In the genomic region with DNA sequence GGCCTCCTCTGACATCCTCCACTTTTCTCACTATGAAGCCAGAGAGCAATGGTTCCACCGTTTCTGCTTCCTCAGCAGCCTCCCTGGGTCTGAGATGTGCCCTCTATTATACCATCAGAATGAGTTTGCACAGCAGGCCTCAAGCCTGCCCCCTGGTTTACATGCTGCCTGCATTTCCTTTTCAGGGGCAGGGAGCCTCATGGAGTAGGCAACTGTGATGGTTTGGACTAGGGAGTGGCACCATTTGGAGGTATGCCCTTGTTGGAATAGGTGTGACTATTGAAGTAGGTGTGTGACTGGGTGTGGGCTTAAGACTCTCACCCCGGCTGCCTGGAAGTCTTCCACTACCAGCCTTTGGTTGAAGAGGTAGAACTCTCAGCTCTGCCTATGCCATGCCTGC, we compare ENCODE assay signal across 29 mouse cellular contexts. TPM values are rescaled to one million over a fixed set of nuclear protein-coding genes. Genes with fewer than 3 reads are reported as not detected.
DNase-seq lines count a peak whose midpoint lies in the region; ATAC-seq and TF ChIP-seq lines count a peak whose summit lies in the region.
"Had no signal": no experiment of that assay in that cellular context is flagged by ENCODE, and none has a peak within 500 bp of the region (broad histone marks: within the 10 kb centered on the region; RNA-seq: fewer than 3 reads in every experiment).

No protein-coding gene starts in this region.

- no peak overlapping the region for H3K27ac ChIP-seq in gastrocnemius, adult 2 months
- H3K27ac ChIP-seq in midbrain, embryonic 16.5 days (ENCODE audit: low read length) = no peak overlapping the region
- no peak overlapping the region for H3K27ac ChIP-seq in midbrain, embryonic 14.5 days (replicated peaks; ENCODE audit: low read depth, low read length)
- H3K27ac ChIP-seq in stomach, embryonic 15.5 days = no peak overlapping the region
- H3K27ac ChIP-seq: forebrain, embryonic 12.5 days; hindbrain, embryonic 13.5 days; kidney, postnatal 0 days; limb, embryonic 10.5 days; limb, embryonic 15.5 days; liver, embryonic 13.5 days; macrophage; midbrain, embryonic 13.5 days; neural tube, embryonic 15.5 days had no signal

- H3K4me2 ChIP-seq in midbrain, embryonic 16.5 days (ENCODE audit: low read length) = no peak overlapping the region
- no peak overlapping the region for H3K4me2 ChIP-seq in midbrain, embryonic 14.5 days (ENCODE audit: low read length)
- H3K4me2 ChIP-seq in stomach, embryonic 15.5 days = no peak overlapping the region
- H3K4me2 ChIP-seq: forebrain, embryonic 12.5 days; heart, embryonic 11.5 days; hindbrain, embryonic 13.5 days; limb, embryonic 15.5 days; liver, embryonic 13.5 days; midbrain, embryonic 13.5 days; neural tube, embryonic 15.5 days had no signal

- no peaks in the 10 kb centered on the region for H3K4me1 ChIP-seq in midbrain, embryonic 16.5 days (ENCODE audit: control insufficient read depth, insufficient read depth, low read length)
- no peaks in the 10 kb centered on the region for H3K4me1 ChIP-seq in midbrain, embryonic 14.5 days (ENCODE audit: control insufficient read depth, insufficient read depth, low read length)
- H3K4me1 ChIP-seq in stomach, embryonic 15.5 days = no peaks in the 10 kb centered on the region
- H3K4me1 ChIP-seq: limb, embryonic 10.5 days; limb, embryonic 15.5 days; liver, embryonic 13.5 days had no signal

- 0 out of 2 replicates have a peak, but pooled peaks have one; percentile 6 for ATAC-seq in midbrain, embryonic 16.5 days
- no peak for ATAC-seq in midbrain, embryonic 14.5 days (ENCODE audit: low FRiP score, low TSS enrichment)
- ATAC-seq in stomach, embryonic 15.5 days (ENCODE audit: insufficient read depth, low FRiP score, low read depth) = peak; percentile 70

- WGBS in midbrain, embryonic 16.5 days = 77% methylated on average over 2 of the region's 2 CpGs
- WGBS in midbrain, embryonic 14.5 days = 71% methylated on average over 2 of the region's 2 CpGs
- 68% methylated on average over 2 of the region's 2 CpGs for WGBS in stomach, embryonic 15.5 days

- TF ChIP-seq CTCF in gastrocnemius, adult 2 months (IDR thresholded peaks at IDR 0.05) = no peak

- H3K9me3 ChIP-seq in midbrain, embryonic 16.5 days (replicated peaks; ENCODE audit: control insufficient read depth, low read length, poor library complexity, severe bottlenecking) = no peaks in the 10 kb centered on the region
- no peaks in the 10 kb centered on the region for H3K9me3 ChIP-seq in midbrain, embryonic 14.5 days (ENCODE audit: control insufficient read depth, low read length)
- H3K9me3 ChIP-seq in stomach, embryonic 15.5 days = no peaks in the 10 kb centered on the region
- H3K9me3 ChIP-seq: forebrain, embryonic 12.5 days; G1E; hindbrain, embryonic 13.5 days; limb, embryonic 10.5 days; limb, embryonic 15.5 days; liver, embryonic 13.5 days; midbrain, embryonic 13.5 days; neural tube, embryonic 15.5 days had no signal

- intact Hi-C loops in gastrocnemius, adult 2 months (cut with DNase I) = no loop called here

- H3K4me3 ChIP-seq in gastrocnemius, adult 2 months = no peak overlapping the region
- no peak overlapping the region for H3K4me3 ChIP-seq in midbrain, embryonic 16.5 days (ENCODE audit: low read depth, low read length)
- H3K4me3 ChIP-seq in midbrain, embryonic 14.5 days (replicated peaks; ENCODE audit: low read depth, low read length) = no peak overlapping the region
- no peak overlapping the region for H3K4me3 ChIP-seq in stomach, embryonic 15.5 days (replicated peaks)
- H3K4me3 ChIP-seq: erythroblast, embryonic 14.5 days; forebrain, embryonic 12.5 days; hindbrain, embryonic 13.5 days; limb, embryonic 10.5 days; limb, embryonic 15.5 days; liver, embryonic 13.5 days; midbrain, embryonic 13.5 days; neural tube, embryonic 15.5 days had no signal

- H3K36me3 ChIP-seq in midbrain, embryonic 16.5 days (ENCODE audit: control insufficient read depth, insufficient read depth, low read length) = peaks cover 15% of the 10 kb centered on the region
- H3K36me3 ChIP-seq in midbrain, embryonic 14.5 days (ENCODE audit: control insufficient read depth, insufficient read depth, low read length) = peaks cover 45% of the 10 kb centered on the region
- peaks cover 13% of the 10 kb centered on the region; the same call in 1 of the 2 replicates for H3K36me3 ChIP-seq in stomach, embryonic 15.5 days

- DNase-seq in gastrocnemius, adult 2 months = peak; percentile 5
- no peak for DNase-seq in gastrocnemius, postnatal 4 days (ENCODE audit: low spot score in 2 of 2)
- no peak for DNase-seq in midbrain, embryonic 14.5 days
- no peak for DNase-seq in embryo, embryonic 10 days (ENCODE audit: low spot score)
- DNase-seq in thymus, postnatal 25 days = no peak
- DNase-seq: cerebellum, adult 11 months; cerebellum, postnatal 10 days; gastrocnemius, postnatal 25 days; heart, adult 18-20 months; heart, postnatal 36 days; kidney, adult 8-10 months; kidney, postnatal 4 days; layer of hippocampus, postnatal 36 days; liver, embryonic 13.5 days; retina, postnatal 1 day; thymus, postnatal 14 days had no signal

- H3K9ac ChIP-seq in midbrain, embryonic 16.5 days (ENCODE audit: low read depth, low read length) = no peak overlapping the region
- no peak overlapping the region for H3K9ac ChIP-seq in midbrain, embryonic 14.5 days (replicated peaks; ENCODE audit: low read length)
- H3K9ac ChIP-seq in stomach, embryonic 15.5 days = no peak overlapping the region
- H3K9ac ChIP-seq: forebrain, embryonic 12.5 days; hindbrain, embryonic 13.5 days; limb, embryonic 15.5 days; liver, embryonic 13.5 days; midbrain, embryonic 13.5 days; neural tube, embryonic 15.5 days had no signal

- no peaks in the 10 kb centered on the region for H3K27me3 ChIP-seq in midbrain, embryonic 16.5 days (ENCODE audit: control insufficient read depth, insufficient read depth, low read depth, low read length)
- H3K27me3 ChIP-seq in midbrain, embryonic 14.5 days (ENCODE audit: control insufficient read depth, insufficient read depth, low read length) = no peaks in the 10 kb centered on the region
- no peaks in the 10 kb centered on the region for H3K27me3 ChIP-seq in stomach, embryonic 15.5 days (replicated peaks)
- H3K27me3 ChIP-seq: forebrain, embryonic 12.5 days; hindbrain, embryonic 13.5 days; limb, embryonic 15.5 days; liver, embryonic 13.5 days; midbrain, embryonic 13.5 days; neural tube, embryonic 15.5 days had no signal

RNA-seq across cellular contexts. Expression of gene Camsap1, which starts 59.3 kb away (rescaled TPM):
- total RNA-seq in gastrocnemius, adult 2 months (2021) = 10 to 100 TPM; 43.7 to 55.7 TPM
- 10 to 100 TPM; 34.2 to 45.1 TPM for total RNA-seq in gastrocnemius, postnatal 4 days (2021)
- 61.2 and 80.3 TPM in 2 replicates for polyA plus RNA-seq in midbrain, embryonic 16.5 days (2015; fragmentation: Nextera tagmentation; extraction: Ambion mirVana)
- polyA plus RNA-seq in midbrain, embryonic 14.5 days (2014; fragmentation: Nextera tagmentation; extraction: Ambion mirVana) = 82.1 and 95.9 TPM in 2 replicates
- polyA plus RNA-seq in stomach, embryonic 15.5 days (2015; fragmentation: Nextera tagmentation; extraction: Ambion mirVana) = 18.6 and 19.0 TPM in 2 replicates
